Mouse (Mus musculus) midbrain, embryonic 14.5 days (tissue): ENCODE measurements at regions not wholly inside any gene's neighbourhood (a gene's known extent, or its start where the extent isn't known, plus 50 kb on each side); places are given as distances from the start of the nearest gene placed in this dataset.
A peak's percentile ranks its signal among the peaks of the same experiment; 100 is the strongest.

ENCODE experiments used
- ATAC-seq: fragments of 200-750 bp; cut with Nextera tagmentation; 2 replicates; pipeline ENCODE4 v1.8.0; 2017; ENCODE audit warnings: moderate number of reproducible peaks, moderate library complexity; ENCODE audit not compliant: low FRiP score, low TSS enrichment
- DNase-seq: peaks from one replicate; pipeline ENCODE4 v3.0.0-alpha.2; 2015
- H3K27ac ChIP-seq: fragments of 300-500 bp; sonication (generic); replicated peaks from 2 replicates; pipeline ENCODE4 v1.5.1; 2014; ENCODE audit warnings: mild to moderate bottlenecking, low read depth, low read length, moderate library complexity
- H3K27me3 ChIP-seq: fragments of 300-500 bp; sonication (generic); 2 replicates; pipeline ENCODE4 v1.6.1; 2014; ENCODE audit warnings: low read length, control low read depth, mixed read lengths; ENCODE audit not compliant: control insufficient read depth, insufficient read depth
- H3K36me3 ChIP-seq: fragments of 300-500 bp; sonication (generic); 2 replicates; pipeline ENCODE4 v1.6.1; 2014; ENCODE audit warnings: low read length, control low read depth; ENCODE audit not compliant: control insufficient read depth, insufficient read depth
- H3K4me1 ChIP-seq: fragments of 300-500 bp; sonication (generic); 2 replicates; pipeline ENCODE4 v1.6.1; 2014; ENCODE audit warnings: mild to moderate bottlenecking, antibody characterized with exemption, low read length, control low read depth; ENCODE audit not compliant: control insufficient read depth, insufficient read depth
- H3K4me2 ChIP-seq: fragments of 300-500 bp; sonication (generic); 2 replicates; pipeline ENCODE4 v1.6.1; 2014; ENCODE audit warnings: mild to moderate bottlenecking, low read length, moderate library complexity
- H3K4me3 ChIP-seq: fragments of 300-500 bp; sonication (generic); replicated peaks from 2 replicates; pipeline ENCODE4 v1.5.1; 2014; ENCODE audit warnings: low read depth, low read length
- H3K9ac ChIP-seq: fragments of 300-500 bp; sonication (generic); replicated peaks from 2 replicates; pipeline ENCODE4 v1.6.1; 2014; ENCODE audit warnings: mild to moderate bottlenecking, low read length, moderate library complexity
- H3K9me3 ChIP-seq: fragments of 300-500 bp; sonication (generic); 2 replicates; pipeline ENCODE4 v1.6.1; 2016; ENCODE audit warnings: low read length, control low read depth, mixed read lengths; ENCODE audit not compliant: control insufficient read depth
- WGBS: fragments of 180-500 bp; shearing (Covaris S2); extraction: QIAGEN DNeasy Blood & Tissue Kit; methylation state at CpG from one replicate; pipeline ENCODE4 v1.1.7; 2014; 5-methylcytosine and 5-hydroxymethylcytosine counted together

GRCm38 (mm10) chr16:84394895-84395294 is 120.0 kb upstream of the A730009L09Rik start:
- H3K36me3 ChIP-seq = no peaks in the 10 kb centered on the region
- no peak overlapping the region for H3K9ac ChIP-seq
- H3K4me2 ChIP-seq = no peak overlapping the region
- ATAC-seq (peak; percentile 31; the same call in 1 of the 2 replicates), DNase-seq (no peak)
- 89% methylated on average over 3 of the region's 3 CpGs for WGBS
- H3K4me1 ChIP-seq = no peaks in the 10 kb centered on the region
- H3K27me3 ChIP-seq = no peaks in the 10 kb centered on the region
- no peak overlapping the region for H3K4me3 ChIP-seq
- no peak overlapping the region for H3K27ac ChIP-seq
- no peaks in the 10 kb centered on the region for H3K9me3 ChIP-seq

DNA sequence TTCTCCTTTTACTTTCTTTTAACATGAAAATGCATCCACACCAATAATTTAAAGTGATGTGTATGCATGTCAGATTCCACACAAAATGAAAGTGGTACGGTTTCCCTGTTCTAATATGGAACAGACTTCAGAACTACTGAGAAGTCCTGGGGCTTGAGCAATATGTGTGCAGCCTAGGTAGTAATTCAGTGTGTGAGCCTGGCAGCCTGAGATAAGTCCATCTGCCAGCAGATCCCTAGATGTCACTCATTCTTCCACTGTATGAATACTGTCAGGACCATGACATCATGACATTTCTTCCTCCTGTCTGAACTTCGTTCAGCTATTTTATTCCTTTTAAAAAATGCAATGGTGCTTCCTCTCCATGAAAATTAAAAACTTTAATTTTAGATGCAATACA is 93.3 kb upstream of the A730009L09Rik start:
- ATAC-seq (no peak), DNase-seq (no peak)
- 69% methylated on average over 2 of the region's 2 CpGs for WGBS
- Histone ChIP-seq H3K4me2 (no peak overlapping the region), H3K27me3 (no peaks in the 10 kb centered on the region), H3K9me3 (no peaks in the 10 kb centered on the region), H3K4me1 (no peaks in the 10 kb centered on the region), H3K27ac (no peak overlapping the region), H3K36me3 (no peaks in the 10 kb centered on the region), H3K9ac (no peak overlapping the region), H3K4me3 (no peak overlapping the region)

DNA sequence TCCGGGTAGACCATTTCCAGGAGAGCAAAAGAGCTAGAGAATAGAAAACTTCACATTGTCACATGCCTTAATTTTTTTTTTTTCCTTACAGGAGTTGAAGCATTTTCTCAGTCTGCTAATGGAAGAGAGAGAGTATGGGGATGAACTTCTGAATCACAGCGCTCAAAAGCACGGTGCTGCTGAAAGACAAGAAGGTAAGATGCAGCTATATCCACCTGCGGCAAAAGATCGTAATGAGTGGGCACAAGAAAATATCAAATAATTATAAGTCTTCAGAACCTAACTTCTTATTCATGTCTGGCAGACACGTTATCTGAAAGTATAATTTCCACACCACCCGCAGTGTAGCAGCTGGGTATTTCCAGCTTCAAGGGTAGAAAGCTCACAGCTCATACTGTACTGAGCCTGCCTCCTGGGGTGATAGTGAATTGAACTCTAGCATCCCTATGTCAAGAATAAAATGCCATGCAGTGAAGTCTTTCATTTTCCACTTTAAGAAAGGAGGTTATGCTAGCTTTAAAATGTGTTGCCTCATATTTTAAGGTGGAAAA is 87.9 kb upstream of the A730009L09Rik start:
- DNase-seq = peak; percentile 46

DNA sequence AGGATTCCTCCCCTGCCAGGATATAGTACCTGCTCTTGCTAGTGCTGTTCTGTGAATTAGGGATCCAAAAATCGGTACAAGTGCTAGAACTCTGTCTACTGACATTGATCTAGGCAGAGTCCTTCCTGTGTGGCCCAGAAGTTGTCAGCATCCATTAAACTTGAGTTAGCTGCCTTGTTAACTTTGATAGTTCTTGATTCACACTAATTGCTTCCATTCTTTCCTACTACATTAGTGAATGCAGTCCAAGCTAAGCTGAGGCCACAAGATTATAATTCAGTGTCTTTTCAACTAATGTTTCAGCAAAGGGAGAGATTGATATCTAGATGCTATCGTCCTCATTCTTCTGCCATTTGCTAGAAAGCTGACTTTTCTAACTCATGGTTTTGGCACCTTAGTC is 58.3 kb upstream of the A730009L09Rik start:
- no peak for DNase-seq
- H3K9ac ChIP-seq = no peak overlapping the region
- H3K27ac ChIP-seq = no peak overlapping the region
- H3K4me3 ChIP-seq = no peak overlapping the region
- no peaks in the 10 kb centered on the region for H3K4me1 ChIP-seq
- no peaks in the 10 kb centered on the region for H3K27me3 ChIP-seq
- H3K36me3 ChIP-seq = no peaks in the 10 kb centered on the region
- H3K9me3 ChIP-seq = no peaks in the 10 kb centered on the region
- 93% methylated on average over 2 of the region's 2 CpGs for WGBS
- ATAC-seq = no peak
- H3K4me2 ChIP-seq = no peak overlapping the region

More for the DNA sequence above, 87.9 kb upstream of the A730009L09Rik start:
- no peak overlapping the region for H3K27ac ChIP-seq
- H3K9ac ChIP-seq = no peak overlapping the region
- H3K36me3 ChIP-seq = no peaks in the 10 kb centered on the region
- no peaks in the 10 kb centered on the region for H3K9me3 ChIP-seq
- 68% methylated on average over 7 of the region's 7 CpGs for WGBS
- H3K4me1 ChIP-seq = no peaks in the 10 kb centered on the region
- H3K4me2 ChIP-seq = no peak overlapping the region
- peak; percentile 60; the same call in 1 of the 2 replicates for ATAC-seq
- no peak overlapping the region for H3K4me3 ChIP-seq
- no peaks in the 10 kb centered on the region for H3K27me3 ChIP-seq

GRCm38 (mm10) chr16:84462150-84462549 is 52.8 kb upstream of the A730009L09Rik start:
- no peak overlapping the region for H3K9ac ChIP-seq
- H3K4me3 ChIP-seq = no peak overlapping the region
- DNase-seq (no peak), ATAC-seq (no peak)
- WGBS = 11% methylated on average over 1 of the region's 1 CpGs
- H3K4me1 ChIP-seq = no peaks in the 10 kb centered on the region
- no peak overlapping the region for H3K4me2 ChIP-seq
- H3K27me3 ChIP-seq = no peaks in the 10 kb centered on the region
- no peaks in the 10 kb centered on the region for H3K9me3 ChIP-seq
- H3K27ac ChIP-seq = no peak overlapping the region
- H3K36me3 ChIP-seq = no peaks in the 10 kb centered on the region
